Mouse (Mus musculus) C2C12 (cell line): ENCODE data around the gene Ddx20. TPM values are rescaled to one million over a fixed set of nuclear protein-coding genes. Genes with fewer than 3 reads are reported as not detected.

Experiments used
- H3K27me3 ChIP-seq: one replicate; pipeline ENCODE4 v1.6.1; 2011; ENCODE audit not compliant: control insufficient read depth, insufficient read depth, insufficient read length
- H3K36me3 ChIP-seq: one replicate; pipeline ENCODE4 v1.6.1; 2011; ENCODE audit not compliant: control insufficient read depth, insufficient read depth
- H3K4me3 ChIP-seq: one replicate; pipeline ENCODE4 v1.5.1; 2011; ENCODE audit warnings: mild to moderate bottlenecking, control low read depth; ENCODE audit not compliant: poor library complexity, insufficient read depth, severe bottlenecking
- H3K79me2 ChIP-seq: one replicate; pipeline ENCODE4 v1.6.1; 2011; ENCODE audit not compliant: control insufficient read depth, insufficient read depth
- H3K79me3 ChIP-seq: one replicate; pipeline ENCODE4 v1.6.1; 2011; ENCODE audit warnings: low read depth, control low read depth
- H3ac ChIP-seq: one replicate; pipeline ENCODE3; 2011; ENCODE audit warnings: low read depth; ENCODE audit not compliant: control insufficient read depth, insufficient read length
- CEBPB ChIP-seq: IDR thresholded peaks from one replicate; pipeline ENCODE4 v1.6.1; 2011; ENCODE audit warnings: low read depth, mild to moderate bottlenecking, control low read depth, moderate library complexity
- CTCF ChIP-seq: IDR thresholded peaks from one replicate; pipeline ENCODE4 v1.5.1; 2011; ENCODE audit not compliant: control insufficient read depth, insufficient read depth, insufficient read length
- FOSL1 ChIP-seq: IDR thresholded peaks from one replicate; pipeline ENCODE4 v1.8.0; 2011; ENCODE audit warnings: mild to moderate bottlenecking, low read length; ENCODE audit not compliant: poor library complexity, insufficient read depth, severe bottlenecking
- MAX ChIP-seq: IDR thresholded peaks from one replicate; pipeline ENCODE4 v1.6.1; 2011; ENCODE audit warnings: mild to moderate bottlenecking, control low read depth
- MYOD1 ChIP-seq: IDR thresholded peaks from one replicate; pipeline ENCODE4 v1.6.1; 2011; ENCODE audit warnings: low read depth; ENCODE audit not compliant: control insufficient read depth, insufficient read length
- MYOG ChIP-seq: IDR thresholded peaks from one replicate; pipeline ENCODE4 v1.6.1; 2011; ENCODE audit not compliant: control insufficient read depth, insufficient read length; ENCODE audit errors: extremely low read depth
- USF1 ChIP-seq: IDR thresholded peaks from one replicate; pipeline ENCODE4 v1.6.1; 2011; ENCODE audit warnings: low read depth, mild to moderate bottlenecking, control low read depth, moderate library complexity
- polyA plus RNA-seq: library from polyadenylated mRNA; unstranded; fragments of >200 nt; fragmentation: generic; extraction: Trizol; gene quantifications from one replicate; pipeline ENCODE4 v1.2.1, GENCODE M21; 2012; ENCODE audit warnings: missing spikeins

Ddx20 gene
- polyA plus RNA-seq, 1 experiment: 15.7 TPM

DNA sequence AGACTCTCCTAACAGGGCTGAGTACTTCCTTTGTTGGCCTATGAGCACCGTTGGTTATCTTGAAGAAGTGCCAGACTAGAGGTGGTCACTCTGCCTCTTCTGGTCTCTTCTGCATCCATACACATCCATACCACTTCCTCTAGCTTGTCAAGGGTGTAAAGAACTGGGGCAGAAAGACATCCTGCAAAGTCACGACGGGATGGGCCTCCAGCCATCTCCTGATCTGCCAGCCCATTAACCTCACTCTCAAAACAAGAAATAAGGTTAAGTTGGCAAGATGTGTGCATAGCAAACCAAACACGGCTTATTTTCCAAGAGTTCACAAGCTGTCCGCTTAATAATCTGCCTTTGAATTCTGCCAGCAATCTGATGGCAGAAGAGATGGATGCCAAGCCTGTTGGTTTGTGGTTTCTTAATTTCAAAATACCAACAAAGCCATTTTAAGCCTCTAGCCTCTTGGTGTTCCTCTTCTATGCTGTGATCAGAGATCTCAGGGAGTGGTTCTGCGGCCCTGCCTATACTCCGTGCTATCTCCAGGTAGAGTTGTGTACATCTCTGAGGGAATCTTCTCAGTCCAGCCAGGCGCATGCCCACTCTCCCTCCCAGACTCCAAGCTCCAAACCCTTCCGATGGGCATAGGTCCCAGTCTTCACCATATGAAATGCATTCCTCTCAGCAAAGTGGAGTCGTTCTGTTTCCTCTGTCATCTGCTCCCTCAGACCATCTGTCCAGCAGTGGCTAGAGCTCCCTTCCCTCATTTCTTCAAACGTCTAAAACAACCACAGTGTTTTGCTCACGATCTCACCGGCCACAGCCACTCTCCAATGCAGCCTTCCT is 33.6 kb downstream of the Ddx20 start:
- Histone ChIP-seq H3K4me3 (no peak overlapping the region), H3K36me3 (no peaks in the 10 kb centered on the region), H3ac (no peak overlapping the region), H3K79me3 (no peaks in the 10 kb centered on the region), H3K27me3 (peaks cover 23% of the 10 kb centered on the region), H3K79me2 (no peaks in the 10 kb centered on the region)
- TF ChIP-seq FOSL1: no peak
- no peak for TF ChIP-seq USF1
- no peak for TF ChIP-seq CEBPB
- no peak for TF ChIP-seq CTCF
- no peak for TF ChIP-seq MYOD1
- TF ChIP-seq MYOG: no peak
- TF ChIP-seq MAX: no peak

DNA sequence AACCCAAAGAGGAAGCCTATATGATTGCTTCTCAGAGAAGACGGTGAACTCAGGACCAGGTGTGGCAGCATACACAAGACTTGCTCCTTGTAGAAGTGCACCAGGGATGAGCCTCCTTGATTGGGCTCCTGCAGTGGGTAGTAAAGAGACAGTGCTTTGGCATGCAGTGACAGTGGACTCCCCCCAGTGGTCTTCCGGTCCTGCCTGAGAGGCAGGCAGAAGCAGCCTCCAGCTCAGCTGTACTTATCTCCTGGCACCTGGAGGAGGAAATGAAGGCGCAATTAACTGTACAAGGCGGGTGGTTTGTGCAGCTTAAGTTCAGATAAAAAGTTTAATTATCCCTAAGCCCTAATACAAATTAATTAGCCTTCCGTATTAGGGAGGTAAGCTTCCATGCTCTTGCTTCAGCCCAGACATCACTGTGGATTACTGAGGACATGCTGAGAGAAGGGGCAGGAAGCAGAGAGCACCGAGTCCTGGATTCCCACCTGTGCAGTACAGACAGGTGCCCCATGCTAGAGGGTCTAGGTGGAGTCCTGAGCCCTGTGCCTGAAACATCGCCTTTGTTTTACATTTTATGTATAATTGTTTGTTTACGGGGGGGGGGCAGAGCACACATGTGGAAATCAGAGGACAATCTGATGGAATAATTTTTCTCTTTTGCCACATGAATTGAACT is 38.3 kb downstream of the Ddx20 start:
- Histone ChIP-seq H3K36me3 (no peaks in the 10 kb centered on the region), H3K4me3 (no peak overlapping the region), H3K79me2 (no peaks in the 10 kb centered on the region), H3ac (no peak overlapping the region), H3K27me3 (peaks cover 14% of the 10 kb centered on the region), H3K79me3 (no peaks in the 10 kb centered on the region)
- no peak for TF ChIP-seq MYOD1
- no peak for TF ChIP-seq USF1
- TF ChIP-seq MAX: no peak
- TF ChIP-seq CEBPB: no peak
- TF ChIP-seq CTCF: no peak
- no peak for TF ChIP-seq MYOG
- TF ChIP-seq FOSL1: no peak

DNA sequence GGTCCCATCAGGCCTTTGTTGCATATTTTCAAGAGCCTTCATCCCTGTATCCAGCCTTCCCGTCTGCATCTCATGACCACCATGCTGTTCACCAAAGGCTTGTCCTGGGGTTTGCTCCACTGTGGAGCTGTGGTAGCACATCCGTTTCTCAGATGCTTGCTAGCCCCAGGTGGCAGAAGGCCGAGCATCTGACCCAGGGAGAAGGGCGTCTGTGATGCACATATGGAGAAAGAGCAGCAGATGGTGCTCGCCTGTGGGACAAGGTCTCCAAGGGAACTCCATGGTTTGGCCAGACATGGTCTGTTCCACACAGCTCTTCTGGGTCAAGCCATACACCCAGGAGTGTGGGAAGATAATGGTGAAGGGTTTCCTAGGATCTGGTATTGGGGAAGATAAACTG is 43.8 kb downstream of the Ddx20 start:
- Histone ChIP-seq H3K79me2 (no peaks in the 10 kb centered on the region), H3K4me3 (no peak overlapping the region), H3ac (no peak overlapping the region), H3K27me3 (peaks cover 9% of the 10 kb centered on the region), H3K79me3 (no peaks in the 10 kb centered on the region), H3K36me3 (no peaks in the 10 kb centered on the region)
- TF ChIP-seq CTCF (no peak), CEBPB (no peak), MYOD1 (no peak), FOSL1 (no peak), MAX (no peak), MYOG (no peak), USF1 (no peak)

- Histone ChIP-seq H3K36me3 (no peaks in the 10 kb centered on the region), H3ac (no peak overlapping the region), H3K4me3 (no peak overlapping the region), H3K27me3 (peaks cover 9% of the 10 kb centered on the region), H3K79me3 (no peaks in the 10 kb centered on the region), H3K79me2 (no peaks in the 10 kb centered on the region)
- TF ChIP-seq MYOG: no peak
- no peak for TF ChIP-seq MYOD1
- no peak for TF ChIP-seq MAX
- no peak for TF ChIP-seq CTCF
- TF ChIP-seq FOSL1: no peak
- no peak for TF ChIP-seq CEBPB
- no peak for TF ChIP-seq USF1
Observed at GRCm38 (mm10) chr3:105642186-105642585, 45.2 kb downstream of the Ddx20 start.

GRCm38 (mm10) chr3:105633021-105633420 is 54.4 kb downstream of the Ddx20 start:
- Histone ChIP-seq H3K4me3 (no peak overlapping the region), H3K79me3 (no peaks in the 10 kb centered on the region), H3K79me2 (no peaks in the 10 kb centered on the region), H3K36me3 (no peaks in the 10 kb centered on the region), H3ac (no peak overlapping the region), H3K27me3 (no peaks in the 10 kb centered on the region)
- TF ChIP-seq USF1: no peak
- no peak for TF ChIP-seq FOSL1
- no peak for TF ChIP-seq MYOD1
- TF ChIP-seq MAX: no peak
- no peak for TF ChIP-seq CTCF
- no peak for TF ChIP-seq CEBPB
